ENCODE assay signal across 8 mouse cellular contexts in the genomic region with DNA sequence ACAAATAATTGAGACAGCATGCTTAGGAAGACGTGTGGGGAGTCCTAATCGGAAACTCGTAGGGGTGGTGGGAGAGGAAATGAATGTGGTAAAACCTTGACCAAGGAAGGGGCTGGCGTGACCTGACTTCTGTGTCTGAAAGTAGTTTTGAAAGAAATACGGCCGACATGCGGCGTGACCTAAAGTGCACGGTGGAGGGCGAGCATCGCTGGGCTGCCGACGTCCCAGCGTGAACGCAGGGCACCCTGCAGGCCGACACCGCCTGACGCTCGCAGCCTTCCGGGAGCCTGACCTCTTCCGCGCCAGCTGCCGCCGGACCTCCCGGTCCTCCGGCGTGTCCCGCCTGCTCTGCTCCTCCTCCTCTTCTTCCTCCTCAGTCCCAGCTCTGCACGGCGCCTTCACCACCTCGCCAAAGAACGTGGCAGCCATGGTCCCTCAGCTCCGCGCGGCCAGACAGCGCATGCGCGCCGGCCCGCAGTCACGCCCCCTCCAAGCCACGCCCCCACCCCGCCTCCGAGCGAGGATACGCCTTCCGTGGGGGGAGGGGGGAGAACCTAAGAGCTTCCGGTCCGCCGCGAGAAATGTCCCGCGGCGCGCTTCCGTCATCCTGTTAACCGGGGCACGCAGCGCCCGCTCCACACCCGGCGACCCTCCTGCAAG. TPM values are rescaled to one million over a fixed set of nuclear protein-coding genes. Genes with fewer than 3 reads are reported as not detected.
A peak's percentile ranks its signal among the peaks of the same experiment; 100 is the strongest.
DNase-seq lines count a peak whose midpoint lies in the region; ATAC-seq lines count a peak whose summit lies in the region.

A gene (minus strand): TSS at position 499 of the 660 bp plus-strand sequence.

- 0 out of 2 replicates have a peak, but pooled peaks cover 2% of the 10 kb centered on the region for H3K4me1 ChIP-seq in brown adipose tissue, adult 24 weeks (ENCODE audit: control insufficient read depth, insufficient read depth, insufficient read length, low read length)
- H3K4me1 ChIP-seq in heart, embryonic 14.5 days (ENCODE audit: control insufficient read depth in 2 of 2, insufficient read depth in 2 of 2, low read length in 2 of 2) = peaks cover 3 to 13% of the 10 kb centered on the region in 2 experiments; a peak in 3 of 4 replicates
- H3K4me1 ChIP-seq in liver, embryonic 13.5 days (replicated peaks) = peaks cover 33% of the 10 kb centered on the region
- peaks cover 10% of the 10 kb centered on the region; the same call in 1 of the 2 replicates for H3K4me1 ChIP-seq in stomach, embryonic 16.5 days (ENCODE audit: control insufficient read depth, insufficient read depth, low read length)

- H3K4me3 ChIP-seq in brown adipose tissue, adult 24 weeks (ENCODE audit: insufficient read depth, low read depth, low read length) = peak within 1 kb of the TSS; percentile 93
- H3K4me3 ChIP-seq in heart, embryonic 14.5 days (ENCODE audit: control insufficient read depth in 1 of 2, insufficient read depth in 1 of 2, low read depth in 1 of 2, low read length in 2 of 2) = peak within 1 kb of the TSS; percentile 78 to 94
- peak within 1 kb of the TSS; percentile 87 for H3K4me3 ChIP-seq in liver, embryonic 13.5 days (replicated peaks)
- H3K4me3 ChIP-seq in stomach, embryonic 16.5 days (replicated peaks; ENCODE audit: low read length) = peak within 1 kb of the TSS; percentile 78

- H3K36me3 ChIP-seq in heart, embryonic 14.5 days (ENCODE audit: control insufficient read depth, insufficient read depth, low read length) = peaks cover 47% of the 10 kb centered on the region
- peaks cover 26% of the 10 kb centered on the region for H3K36me3 ChIP-seq in liver, embryonic 13.5 days
- peaks cover 5% of the 10 kb centered on the region; the same call in 1 of the 2 replicates for H3K36me3 ChIP-seq in stomach, embryonic 16.5 days (ENCODE audit: control insufficient read depth, insufficient read depth, low read length)

- H3K9me3 ChIP-seq in heart, embryonic 14.5 days (ENCODE audit: control insufficient read depth, low read length) = no peaks in the 10 kb centered on the region
- H3K9me3 ChIP-seq in liver, embryonic 13.5 days (replicated peaks) = no peaks in the 10 kb centered on the region
- H3K9me3 ChIP-seq in stomach, embryonic 16.5 days (replicated peaks; ENCODE audit: control insufficient read depth, low read length) = no peaks in the 10 kb centered on the region

- under 1% methylated on average over 62 of the region's 62 CpGs for WGBS in heart, embryonic 14.5 days
- WGBS in liver, embryonic 13.5 days (ENCODE audit: insufficient replicate concordance) = under 1% methylated on average over 59 of the region's 62 CpGs
- under 1% methylated on average over 60 of the region's 62 CpGs for WGBS in stomach, embryonic 16.5 days

- peak within 1 kb of the TSS; percentile 90 for H3K9ac ChIP-seq in heart, embryonic 14.5 days (ENCODE audit: low read length)
- H3K9ac ChIP-seq in liver, embryonic 13.5 days = peak within 1 kb of the TSS; percentile 88
- peak within 1 kb of the TSS; percentile 88 for H3K9ac ChIP-seq in stomach, embryonic 16.5 days (ENCODE audit: low read length)

- peak; percentile 91 for ATAC-seq in heart, embryonic 14.5 days (ENCODE audit: insufficient number of reproducible peaks, insufficient read depth, low FRiP score, low read depth)
- ATAC-seq in liver, embryonic 13.5 days (ENCODE audit: low read depth) = peak; percentile 88
- ATAC-seq in stomach, embryonic 16.5 days (ENCODE audit: insufficient read depth, low FRiP score) = peak; percentile 95

- H3K27me3 ChIP-seq in heart, embryonic 14.5 days (ENCODE audit: control insufficient read depth, insufficient read depth, low read length) = no peaks in the 10 kb centered on the region
- H3K27me3 ChIP-seq in liver, embryonic 13.5 days = no peaks in the 10 kb centered on the region
- H3K27me3 ChIP-seq in stomach, embryonic 16.5 days (ENCODE audit: control insufficient read depth, insufficient read depth, low read length) = no peaks in the 10 kb centered on the region

- H3K27ac ChIP-seq in brown adipose tissue, adult 24 weeks (replicated peaks; ENCODE audit: low read depth, low read length) = peak within 1 kb of the TSS; percentile 84
- H3K27ac ChIP-seq in heart, embryonic 14.5 days (replicated peaks in 1 of 2; ENCODE audit: control insufficient read depth in 1 of 2, insufficient read depth in 1 of 2, low read depth in 2 of 2, low read length in 2 of 2) = peak within 1 kb of the TSS; percentile 86 to 90
- peak within 1 kb of the TSS; percentile 66 for H3K27ac ChIP-seq in liver, embryonic 13.5 days
- H3K27ac ChIP-seq in stomach, embryonic 16.5 days (ENCODE audit: low read length) = peak within 1 kb of the TSS; percentile 74

- peak within 1 kb of the TSS; percentile 79 for H3K4me2 ChIP-seq in heart, embryonic 14.5 days (ENCODE audit: low read length)
- H3K4me2 ChIP-seq in liver, embryonic 13.5 days = peak within 1 kb of the TSS; percentile 72
- peak within 1 kb of the TSS; percentile 67 for H3K4me2 ChIP-seq in stomach, embryonic 16.5 days (ENCODE audit: low read depth, low read length)

- peak; percentile 97 for DNase-seq in CD4-positive, CD25-positive, alpha-beta regulatory T cell, adult 2 months (ENCODE audit: low read depth, low spot score)
- peak; percentile 73 for DNase-seq in fibroblast of lung, adult 2 months (ENCODE audit: low read depth)
- DNase-seq in kidney, postnatal 14 days = peak; percentile 98
- DNase-seq in liver, embryonic 13.5 days = peak; percentile 91
- peak; percentile 99 for DNase-seq in neural tube, embryonic 10.5 days (ENCODE audit: extremely low spot score, low spot score)

RNA-seq across cellular contexts. Expression of the gene that starts here (rescaled TPM):
- polyA plus RNA-seq in brown adipose tissue, adult 24 weeks (2012; ENCODE audit: insufficient read depth, insufficient read length, missing spikeins) = 43.9 and 45.6 TPM in 2 replicates
- 64.5 and 66.8 TPM in 2 replicates for polyA plus RNA-seq in heart, embryonic 14.5 days (2014; fragmentation: Nextera tagmentation; extraction: Ambion mirVana)
- polyA plus RNA-seq in liver, embryonic 13.5 days (2015; fragmentation: Nextera tagmentation; extraction: Ambion mirVana) = 68.8 and 70.4 TPM in 2 replicates
- 55.2 and 64.4 TPM in 2 replicates for polyA plus RNA-seq in stomach, embryonic 16.5 days (2015; fragmentation: Nextera tagmentation; extraction: Ambion mirVana)

Comparison
In these comparisons a context has a peak if more than half of its experiments do, and no peak if none do; other contexts are left out.
1. Peak in every context shown above with its lines: DNase-seq, ATAC-seq, H3K4me3 ChIP-seq and H3K27ac ChIP-seq.